Mouse (Mus musculus) heart, postnatal 0 days (tissue): Measurements from ENCODE around the gene Tnks2.

Experiments used
- CTCF ChIP-seq: IDR thresholded peaks from 2 replicates; pipeline ENCODE4 v1.5.1; 2016; ENCODE audit warnings: antibody characterized with exemption, control low read depth, low read depth
- EP300 ChIP-seq: IDR thresholded peaks from 2 replicates; pipeline ENCODE4 v1.6.1; 2016; ENCODE audit warnings: antibody characterized with exemption, low read depth

- no peak for TF ChIP-seq CTCF
- no peak for TF ChIP-seq EP300
Observed at GRCm38 (mm10) chr19:36877329-36877728, 43.3 kb downstream of the Tnks2 start.
